In the genomic region with DNA sequence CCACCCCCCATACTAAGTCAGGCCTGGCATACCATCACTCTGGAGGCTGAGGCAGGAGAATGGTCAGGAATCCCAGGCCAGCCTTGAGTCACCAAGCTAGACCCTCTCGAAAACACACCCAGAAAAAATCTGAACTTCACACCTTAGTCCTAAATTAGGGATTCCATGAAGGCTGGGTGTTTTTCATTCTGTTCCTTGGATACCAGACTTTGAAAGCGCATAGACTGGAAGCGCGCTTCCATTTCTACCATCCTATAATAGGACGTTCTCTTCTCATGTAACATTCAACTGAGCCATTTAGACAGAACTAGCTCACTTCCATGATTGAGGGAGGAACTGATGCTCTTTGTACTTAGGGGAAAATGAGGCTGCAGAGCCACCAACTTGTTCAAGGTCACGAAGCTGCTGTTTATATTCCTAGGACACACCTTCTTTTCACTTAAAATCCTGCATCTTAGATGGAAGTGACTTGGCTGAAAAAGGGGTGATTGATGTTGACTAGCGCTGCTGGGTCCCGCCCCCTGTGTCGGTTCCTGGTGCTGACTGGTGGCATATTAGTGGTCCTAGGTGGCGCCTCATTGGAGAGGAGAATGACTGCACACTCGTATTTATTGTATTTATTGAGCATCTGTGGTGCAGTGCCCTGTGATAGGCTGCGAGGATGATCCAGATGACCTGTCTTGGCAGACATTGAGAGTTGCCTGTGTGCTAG, we compare ENCODE assay signal across 8 mouse cellular contexts. TPM values are rescaled to one million over a fixed set of nuclear protein-coding genes. Genes with fewer than 3 reads are reported as not detected.
DNase-seq lines count a peak whose midpoint lies in the region; ATAC-seq lines count a peak whose summit lies in the region.

No protein-coding gene starts in this region.

- WGBS in forebrain, embryonic 11.5 days = 84% methylated on average over 12 of the region's 12 CpGs
- WGBS in midbrain, embryonic 13.5 days = 82% methylated on average over 12 of the region's 12 CpGs

- H3K36me3 ChIP-seq in forebrain, embryonic 11.5 days (ENCODE audit: control insufficient read depth, insufficient read depth, low read length) = no peaks in the 10 kb centered on the region; the same call in 1 of the 2 replicates
- peaks cover 24% of the 10 kb centered on the region for H3K36me3 ChIP-seq in midbrain, embryonic 13.5 days

- H3K9me3 ChIP-seq in forebrain, embryonic 11.5 days (ENCODE audit: control insufficient read depth, low read length) = no peaks in the 10 kb centered on the region
- H3K9me3 ChIP-seq in midbrain, embryonic 13.5 days = no peaks in the 10 kb centered on the region

- DNase-seq in layer of hippocampus, postnatal 10 days (ENCODE audit: low spot score in 2 of 2) = peak; percentile 24 to 40
- no peak for DNase-seq in layer of hippocampus, adult 11-12 months (ENCODE audit: low spot score)
- peak; percentile 23 for DNase-seq in T-cell, adult 2 months (ENCODE audit: low spot score)
- DNase-seq in forebrain, embryonic 11.5 days (ENCODE audit: low spot score) = no peak
- DNase-seq in kidney, postnatal 14 days = peak; percentile 8
- no peak for DNase-seq in urinary bladder, postnatal 4 days (ENCODE audit: low spot score in 2 of 2)
- no peak for DNase-seq in urinary bladder, postnatal 10 days (ENCODE audit: low spot score)

- no peaks in the 10 kb centered on the region; the same call in 1 of the 2 replicates for H3K27me3 ChIP-seq in forebrain, embryonic 11.5 days (ENCODE audit: control insufficient read depth, insufficient read depth, low read length)
- H3K27me3 ChIP-seq in midbrain, embryonic 13.5 days = peaks cover 7% of the 10 kb centered on the region; the same call in 1 of the 2 replicates

- no peak for ATAC-seq in forebrain, embryonic 11.5 days (replicated peaks; ENCODE audit: low FRiP score)
- ATAC-seq in midbrain, embryonic 13.5 days = peak; percentile 13; the same call in 1 of the 2 replicates

- no peak overlapping the region for H3K27ac ChIP-seq in forebrain, embryonic 11.5 days (ENCODE audit: low read depth, low read length)
- peak overlapping the region; percentile 81 for H3K27ac ChIP-seq in midbrain, embryonic 13.5 days

- H3K4me2 ChIP-seq in forebrain, embryonic 11.5 days (ENCODE audit: low read depth, low read length, severe bottlenecking) = peak overlapping the region; percentile 88
- H3K4me2 ChIP-seq in midbrain, embryonic 13.5 days (replicated peaks) = peak overlapping the region; percentile 72

- H3K4me1 ChIP-seq in forebrain, embryonic 11.5 days (replicated peaks; ENCODE audit: control insufficient read depth, insufficient read depth, low read length) = no peaks in the 10 kb centered on the region
- H3K4me1 ChIP-seq in midbrain, embryonic 13.5 days (replicated peaks) = peaks cover 20% of the 10 kb centered on the region

- H3K4me3 ChIP-seq in forebrain, embryonic 11.5 days (ENCODE audit: low read depth, low read length) = peak overlapping the region; percentile 67
- peak overlapping the region; percentile 65 for H3K4me3 ChIP-seq in midbrain, embryonic 13.5 days (replicated peaks)

- peak overlapping the region; percentile 81 for H3K9ac ChIP-seq in forebrain, embryonic 11.5 days (ENCODE audit: low read length)
- H3K9ac ChIP-seq in midbrain, embryonic 13.5 days (replicated peaks) = peak overlapping the region; percentile 77

RNA-seq across cellular contexts. Expression of gene Prmt3, which starts 0.9 kb away (rescaled TPM):
- total RNA-seq in layer of hippocampus, postnatal 10 days (2021) = 10 to 100 TPM; 35.3 to 40.6 TPM
- 63.8 and 63.9 TPM in 2 replicates for polyA plus RNA-seq in forebrain, embryonic 11.5 days (2014; fragmentation: Nextera tagmentation; extraction: Ambion mirVana)
- 50.6 and 54.2 TPM in 2 replicates for polyA plus RNA-seq in midbrain, embryonic 13.5 days (2015; fragmentation: Nextera tagmentation; extraction: Ambion mirVana)

RNA-seq across cellular contexts. Expression of gene Htatip2, which starts 20.1 kb away (rescaled TPM):
- total RNA-seq in layer of hippocampus, postnatal 10 days (2021) = 1 to 10 TPM; 6.5 to 8.7 TPM
- 2.5 and 3.0 TPM in 2 replicates for polyA plus RNA-seq in forebrain, embryonic 11.5 days (2014; fragmentation: Nextera tagmentation; extraction: Ambion mirVana)
- 3.5 and 4.5 TPM in 2 replicates for polyA plus RNA-seq in midbrain, embryonic 13.5 days (2015; fragmentation: Nextera tagmentation; extraction: Ambion mirVana)

Comparison
In these comparisons a context has a peak if more than half of its experiments do, and no peak if none do; other contexts are left out.
1. DNase-seq: peak in layer of hippocampus, postnatal 10 days (2 of 2), T-cell, adult 2 months (single experiment) and kidney, postnatal 14 days (single experiment); none in layer of hippocampus, adult 11-12 months (single experiment), forebrain, embryonic 11.5 days (single experiment), urinary bladder, postnatal 4 days (0 of 2) and urinary bladder, postnatal 10 days (single experiment).